Mouse (Mus musculus) embryo, embryonic 10 days (tissue): ENCODE results near the gene Hemgn.

Experiments
- DNase-seq: peaks from one replicate; pipeline ENCODE4 v3.0.0-alpha.2; 2015; ENCODE audit warnings: low spot score

Gene Hemgn

DNA sequence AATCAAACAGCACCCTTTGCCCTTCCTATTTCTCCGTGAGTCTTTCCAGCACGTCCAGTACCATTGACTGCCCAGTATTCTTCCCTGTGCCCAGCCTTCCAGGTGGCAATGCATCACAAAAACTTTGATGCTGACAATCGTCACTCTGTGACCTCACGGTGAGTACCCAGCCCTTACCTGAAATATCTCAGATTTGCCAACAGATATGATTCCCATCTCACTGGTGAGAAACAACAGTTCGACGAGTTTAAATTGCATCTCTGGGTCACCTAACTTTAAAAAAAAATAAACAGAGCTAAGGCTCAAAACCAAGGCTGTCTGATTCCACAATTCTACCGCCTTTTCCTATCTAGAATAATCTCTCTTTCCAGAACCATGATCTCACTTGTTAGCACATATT lies at the start of gene Hemgn:
Gene Hemgn, minus strand, starts transcription at position 101 of the 400 bp plus-strand sequence.
- no peak for DNase-seq

DNA sequence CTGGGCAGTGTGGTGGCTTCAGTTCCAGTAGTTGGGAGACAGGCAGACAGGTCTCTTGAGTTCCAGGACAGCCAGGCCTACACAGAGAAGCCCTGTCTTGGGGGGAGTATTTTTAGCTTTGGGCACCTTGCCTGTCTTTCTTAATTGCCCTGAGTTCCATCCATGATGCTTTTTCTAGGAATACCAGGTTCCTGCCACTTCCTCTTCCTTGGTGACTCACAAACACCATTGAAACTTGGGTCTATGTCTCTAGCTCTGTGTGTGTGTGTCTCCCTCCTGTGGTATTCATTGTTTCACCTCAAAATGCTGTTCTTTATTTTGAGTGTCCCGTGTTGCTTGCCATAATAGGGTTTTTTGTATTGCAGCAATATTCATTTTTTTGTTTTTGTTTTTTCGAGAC lies 45.1 kb upstream of the Hemgn start:
- DNase-seq, result no peak

GRCm38 (mm10) chr4:46457186-46457585 lies 43.9 kb upstream of the Hemgn start:
- DNase-seq, result no peak

DNA sequence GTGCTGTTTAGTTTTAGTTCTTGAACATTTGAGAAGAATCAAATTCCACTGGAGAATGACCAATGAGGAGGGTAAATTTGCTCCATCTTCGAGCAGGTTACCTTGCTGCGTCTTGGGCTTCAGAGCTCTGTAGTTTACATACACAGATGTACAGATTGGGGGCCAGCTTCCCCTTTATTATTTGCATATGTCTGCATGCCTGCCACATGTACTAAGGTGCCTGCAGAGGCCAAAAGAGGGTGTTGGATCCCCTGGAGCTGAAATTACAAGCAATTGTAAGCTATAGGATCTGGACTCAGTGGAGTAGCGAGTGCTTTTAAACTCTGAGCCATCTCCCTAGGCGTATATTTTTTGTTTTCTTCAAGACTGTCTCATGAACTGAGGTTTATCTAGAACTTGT lies 43.5 kb upstream of the Hemgn start:
- DNase-seq, result no peak

DNA sequence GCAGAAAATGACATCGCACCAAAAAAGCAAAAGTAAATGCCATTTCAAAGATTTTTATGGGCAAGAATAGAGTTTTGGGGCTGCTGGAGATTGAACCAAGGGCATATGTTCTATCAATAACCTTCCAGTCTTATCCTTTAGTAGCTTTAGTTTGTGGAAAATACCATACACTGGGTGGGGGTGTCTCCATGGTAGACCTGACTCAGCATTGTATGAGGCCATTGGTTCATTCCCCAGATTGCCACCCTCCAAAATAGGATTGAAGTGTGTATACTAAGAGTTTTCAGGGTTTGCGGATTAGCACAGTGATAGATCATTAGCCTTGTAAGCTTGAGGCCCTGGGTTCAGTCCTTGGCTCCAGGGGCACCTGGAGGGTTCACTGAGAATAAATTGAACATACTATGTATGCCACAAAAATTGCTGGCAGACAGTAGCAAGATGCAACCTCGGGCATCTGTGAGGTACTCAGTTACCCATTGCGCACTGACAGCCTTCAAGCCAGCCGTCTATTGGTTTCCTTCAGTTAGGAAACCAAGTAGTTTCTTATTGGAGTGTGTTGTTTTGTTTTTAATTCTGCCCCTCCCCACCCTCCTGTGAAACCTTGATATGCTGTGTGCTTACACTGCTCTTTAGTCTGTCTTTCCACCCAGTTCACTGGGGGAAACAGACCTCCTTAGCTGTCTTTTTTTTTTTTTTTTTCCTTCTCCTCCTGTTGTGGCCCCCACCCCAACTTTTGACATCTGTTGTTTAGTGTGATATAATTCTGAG lies 41.0 kb upstream of the Hemgn start:
- DNase-seq, result no peak

- no peak for DNase-seq
Measured at GRCm38 (mm10) chr4:46452855-46453719, 39.8 kb upstream of the Hemgn start.

DNA sequence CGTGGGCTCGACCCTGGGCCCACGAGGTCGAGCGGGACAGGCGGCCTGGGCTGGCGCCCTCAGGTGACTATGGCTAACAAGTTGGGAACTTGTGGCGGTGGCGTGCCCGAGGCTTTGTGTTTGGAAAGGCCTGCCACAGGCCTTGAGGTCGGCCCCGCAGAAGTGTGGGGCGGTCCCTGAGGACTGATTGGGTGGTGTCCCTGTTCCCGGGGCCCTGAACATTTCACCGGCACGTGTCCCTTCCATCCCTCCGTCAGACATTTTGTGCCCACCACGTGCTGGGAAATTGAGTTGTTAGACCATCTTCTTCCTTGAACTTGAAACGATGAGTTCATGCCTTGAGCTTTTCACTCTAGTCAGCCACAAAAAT lies 39.2 kb upstream of the Hemgn start:
- DNase-seq, result peak; percentile 82

GRCm38 (mm10) chr4:46451758-46452480 lies 38.6 kb upstream of the Hemgn start:
- DNase-seq, result peak; percentile 66

DNA sequence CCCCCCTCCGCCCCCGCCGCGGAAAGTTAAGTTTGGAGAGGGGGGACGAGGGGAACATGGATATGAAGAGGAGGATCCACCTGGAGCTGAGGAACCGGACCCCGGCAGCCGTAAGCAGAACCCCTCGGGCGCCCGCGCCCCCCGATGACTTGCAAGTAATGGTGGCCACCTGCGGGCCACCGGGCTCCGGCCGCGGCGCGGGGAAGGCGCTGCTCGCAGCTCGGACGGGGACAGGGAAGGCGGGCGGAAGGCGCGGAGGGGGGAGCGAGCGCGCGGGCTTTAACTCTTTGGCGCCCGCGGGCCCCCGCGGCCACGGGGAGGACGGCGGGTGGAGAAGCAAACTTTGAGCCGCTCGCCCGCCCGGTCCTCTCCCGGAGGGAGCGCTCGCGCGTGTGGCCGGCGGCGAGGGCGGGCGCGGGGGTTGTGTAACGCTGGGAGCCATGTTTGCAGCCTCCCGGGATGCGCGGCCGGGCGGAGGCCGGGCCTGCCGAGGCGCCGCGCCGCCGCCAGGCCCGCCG lies 38.0 kb upstream of the Hemgn start:
- peak; percentile 35 for DNase-seq

- peak; percentile 96 for DNase-seq
Measured at GRCm38 (mm10) chr4:46450519-46451131, 37.3 kb upstream of the Hemgn start, which contains the start of gene Anp32b. TSS of gene Anp32b (plus strand) at chr4:46450902.

DNA sequence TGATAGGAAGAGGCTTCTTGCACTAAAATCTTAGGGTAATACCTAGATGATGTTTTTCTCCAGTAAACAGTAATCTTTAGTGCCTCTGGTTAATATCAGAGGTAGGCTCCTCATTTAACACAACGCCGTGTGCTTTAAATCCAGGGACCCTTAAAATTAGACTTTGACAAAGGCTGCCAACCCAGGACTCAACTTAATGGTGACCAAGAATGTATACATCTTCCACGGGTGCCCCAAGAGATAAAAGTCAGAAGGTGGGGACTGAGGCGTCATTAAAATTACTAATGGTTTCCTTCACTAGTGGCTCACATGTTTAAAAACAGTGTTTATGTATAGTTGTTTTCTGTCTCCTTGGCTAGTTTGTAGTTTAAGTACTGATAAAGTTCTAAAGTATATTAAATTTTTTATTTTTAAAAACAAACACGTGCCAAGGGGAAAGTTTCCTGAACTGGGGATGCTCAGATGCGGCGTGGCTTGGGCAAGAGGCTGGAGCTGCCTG lies 36.8 kb upstream of the Hemgn start:
- no peak for DNase-seq

DNA sequence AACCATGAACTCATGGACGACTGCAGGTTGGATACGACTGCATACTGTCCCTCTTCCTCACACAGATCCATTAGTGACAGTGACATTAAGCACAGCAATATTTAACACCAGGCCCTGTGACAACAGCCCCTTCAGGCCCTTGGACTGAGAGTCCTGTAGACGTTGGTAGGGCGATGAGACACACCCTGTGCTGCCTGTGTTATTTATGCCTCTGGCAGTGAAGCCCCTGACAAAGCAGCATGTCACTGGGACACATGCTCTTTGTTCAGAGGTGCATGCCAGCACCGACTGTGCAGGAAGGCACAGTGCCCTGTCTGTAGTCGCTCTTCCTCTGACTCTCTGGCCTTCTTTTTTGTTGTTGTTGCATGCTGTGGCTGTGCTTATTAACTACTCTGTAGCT lies 35.6 kb upstream of the Hemgn start:
- DNase-seq, result peak; percentile 29

- no peak for DNase-seq
Measured at GRCm38 (mm10) chr4:46447461-46447860, 34.2 kb upstream of the Hemgn start.

GRCm38 (mm10) chr4:46445237-46445945 lies 32.1 kb upstream of the Hemgn start:
- no peak for DNase-seq

DNA sequence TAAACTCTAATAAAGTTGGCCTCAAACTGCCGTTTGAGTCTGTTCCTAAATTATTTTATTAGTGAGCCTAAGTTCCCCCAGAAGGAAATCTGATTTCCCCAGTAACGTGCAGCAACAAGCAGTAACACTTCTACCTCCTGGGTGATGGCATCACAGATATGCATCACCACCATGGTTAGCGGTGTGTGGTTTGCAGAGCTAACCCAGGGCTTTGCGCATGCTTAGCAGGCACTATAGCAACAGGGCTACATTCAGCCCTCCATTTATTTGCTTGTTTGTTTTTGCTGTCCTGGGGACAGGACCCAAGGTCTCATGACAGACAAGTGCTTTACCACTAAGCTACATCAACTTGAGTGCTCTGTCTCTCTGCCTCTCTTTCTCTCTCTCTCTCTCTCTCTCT lies 29.2 kb upstream of the Hemgn start:
- no peak for DNase-seq

DNA sequence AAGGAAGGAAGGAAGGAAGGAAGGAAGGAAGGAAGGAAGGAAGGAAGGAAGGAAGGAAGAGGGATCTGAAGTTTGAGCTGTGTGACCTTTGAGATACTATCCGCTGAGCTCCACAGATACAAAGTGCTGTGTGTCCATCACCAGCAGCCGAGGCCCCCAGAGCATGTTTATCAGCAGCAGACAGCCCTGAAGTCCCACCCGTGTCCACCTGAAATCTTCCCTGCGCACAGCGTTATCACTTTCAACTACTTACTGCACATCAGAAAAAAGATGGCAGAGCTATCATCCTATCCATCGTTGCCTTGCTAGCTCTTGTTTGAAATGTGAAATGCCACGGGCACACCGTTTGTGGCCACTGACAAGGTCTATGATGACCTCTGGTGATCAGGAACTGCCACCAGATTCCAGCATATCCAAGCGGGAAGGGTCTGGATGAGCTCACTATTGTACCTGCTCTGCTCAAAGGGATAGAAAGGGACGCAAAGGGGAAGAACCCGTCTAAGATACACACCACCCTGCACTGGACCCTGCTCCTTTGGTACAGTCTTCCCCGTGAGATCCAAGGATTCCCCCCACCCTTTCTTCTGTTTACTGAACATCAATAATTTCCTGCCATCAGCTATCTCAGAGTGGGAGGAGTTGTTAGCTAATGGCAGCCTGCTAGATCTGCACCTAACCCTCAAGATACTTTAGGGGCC lies 19.2 kb upstream of the Hemgn start:
- no peak for DNase-seq

DNA sequence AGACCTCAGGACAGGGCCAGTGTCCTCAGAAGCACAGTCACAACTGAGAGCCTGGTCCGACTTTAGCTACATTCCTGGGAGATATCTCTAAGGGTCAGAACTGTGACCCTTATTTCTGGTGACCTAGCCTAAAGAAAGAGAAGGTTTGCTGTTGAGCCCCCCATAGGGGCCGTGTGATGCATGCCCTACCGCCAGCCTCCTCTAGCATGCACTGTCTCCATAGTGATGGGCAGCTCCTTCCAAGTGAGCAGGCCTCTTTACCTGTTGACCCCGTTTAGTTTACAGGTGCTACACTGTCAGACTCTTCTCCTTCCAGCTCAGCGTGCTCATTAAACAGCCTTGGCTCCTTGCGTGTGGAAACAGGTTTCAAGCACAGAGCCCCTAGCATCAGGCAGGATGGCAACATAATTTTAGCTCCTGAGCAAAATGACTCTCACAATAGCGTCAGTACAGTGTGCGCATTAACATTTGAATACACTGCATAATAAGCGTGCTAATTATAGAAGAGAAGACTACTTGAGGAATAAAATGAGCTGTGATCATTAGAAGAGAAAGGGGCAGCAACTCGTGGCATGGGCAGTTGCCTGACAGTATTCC lies 15.7 kb upstream of the Hemgn start:
- DNase-seq, result no peak

DNA sequence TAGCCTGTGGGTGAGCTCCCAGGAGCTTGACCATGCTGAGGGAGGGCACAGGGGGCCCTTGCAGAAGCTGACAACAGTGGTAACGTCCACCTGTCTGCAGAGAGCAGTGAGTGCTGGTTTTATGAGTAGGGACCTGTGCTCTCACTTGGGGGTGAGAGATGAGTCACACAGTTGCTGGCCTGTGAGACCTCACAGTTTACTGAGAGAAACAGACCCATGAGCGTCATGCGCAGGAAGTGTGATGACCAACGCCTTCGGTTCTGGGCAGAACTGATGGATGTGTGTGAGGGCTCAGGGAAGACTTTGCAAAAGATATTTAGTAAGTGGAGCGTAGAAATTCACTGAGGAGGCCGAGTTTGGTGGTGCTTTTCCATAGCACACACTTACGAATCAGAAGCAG lies 9.3 kb upstream of the Hemgn start:
- DNase-seq, result no peak

DNA sequence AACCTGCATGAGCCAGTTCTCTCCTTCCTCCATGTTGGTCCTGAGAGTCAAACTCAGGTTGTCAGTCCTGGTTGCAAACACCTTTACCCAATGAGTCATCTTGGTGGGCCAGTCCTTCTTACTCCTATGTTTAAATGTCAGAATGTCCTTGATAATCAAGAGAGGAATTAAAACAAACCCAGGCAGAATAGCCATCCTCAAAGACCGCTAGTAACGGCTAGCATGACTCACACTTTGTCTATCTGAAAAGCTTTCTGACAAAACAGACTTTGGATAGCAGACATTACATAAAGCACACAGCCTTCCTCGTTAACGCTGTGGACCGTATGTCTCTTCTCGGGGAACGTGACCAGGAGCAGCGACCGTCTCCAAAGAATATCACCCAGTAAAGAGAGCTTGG lies 5.5 kb upstream of the Hemgn start:
- no peak for DNase-seq

DNA sequence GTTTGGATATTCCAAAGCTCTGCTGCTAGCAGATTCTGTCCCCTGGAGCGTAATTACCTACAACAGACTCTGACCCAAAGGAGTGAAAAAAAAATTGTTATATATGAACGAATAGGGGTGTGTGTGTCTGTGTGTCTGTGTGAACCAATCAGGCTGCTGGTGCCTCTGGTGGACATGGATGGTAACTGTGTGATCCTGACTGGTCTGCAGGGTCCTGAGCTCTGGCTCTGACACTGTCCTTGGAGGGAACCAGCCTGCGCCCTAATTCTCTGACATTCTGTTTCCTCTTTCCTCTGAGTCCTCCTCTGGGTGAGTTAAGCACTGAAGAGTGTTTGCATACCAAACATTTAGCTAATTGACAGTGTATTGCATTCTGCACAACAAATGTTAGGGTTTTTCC lies 4.2 kb upstream of the Hemgn start:
- peak; percentile 35 for DNase-seq
